Mouse (Mus musculus): ENCODE data around the gene Ttc32.
A peak's percentile ranks its signal among the peaks of the same experiment; 100 is the strongest.

Ttc32 gene

DNA sequence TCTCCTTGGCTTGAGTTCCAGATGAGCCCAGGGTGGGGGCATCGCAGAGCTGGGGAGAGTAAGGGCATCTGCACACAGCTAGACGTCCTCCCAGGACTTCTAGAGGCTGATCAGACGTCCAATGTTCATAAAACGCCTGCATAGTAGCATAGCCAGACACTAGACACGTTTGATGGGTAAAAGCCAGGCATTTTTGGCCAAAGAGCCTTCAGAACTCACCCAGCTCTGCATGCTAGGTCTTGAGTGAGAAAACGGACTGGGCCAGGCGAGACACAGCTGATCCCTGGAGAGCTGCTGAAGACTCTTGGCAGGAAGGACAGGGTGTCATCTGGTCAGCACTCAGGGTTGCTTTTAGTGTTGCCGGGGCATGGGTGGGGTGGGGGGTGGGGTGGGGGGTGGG lies 18.3 kb downstream of the Ttc32 start:
- no peak for DNase-seq

DNA sequence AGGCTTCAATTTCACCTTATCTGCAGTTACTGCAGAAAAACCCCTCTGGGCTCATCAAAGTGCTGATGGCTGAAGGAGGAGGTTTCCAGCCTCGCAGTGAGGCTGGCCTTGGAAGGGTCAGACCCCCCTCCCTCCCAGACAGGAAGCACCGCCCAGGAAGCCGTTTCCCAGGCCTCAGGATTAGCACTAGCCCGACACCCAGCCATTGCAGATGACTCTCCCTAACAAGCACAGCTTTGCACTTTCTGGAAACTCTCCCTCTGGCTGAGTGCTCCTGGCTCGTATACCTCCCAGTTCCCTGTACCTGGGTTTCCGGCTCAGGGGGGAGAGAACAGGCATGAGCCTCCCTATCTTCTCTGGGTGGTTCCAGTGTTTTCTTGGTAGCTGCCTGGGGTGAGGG lies 21.0 kb downstream of the Ttc32 start:
- no peak for DNase-seq

DNA sequence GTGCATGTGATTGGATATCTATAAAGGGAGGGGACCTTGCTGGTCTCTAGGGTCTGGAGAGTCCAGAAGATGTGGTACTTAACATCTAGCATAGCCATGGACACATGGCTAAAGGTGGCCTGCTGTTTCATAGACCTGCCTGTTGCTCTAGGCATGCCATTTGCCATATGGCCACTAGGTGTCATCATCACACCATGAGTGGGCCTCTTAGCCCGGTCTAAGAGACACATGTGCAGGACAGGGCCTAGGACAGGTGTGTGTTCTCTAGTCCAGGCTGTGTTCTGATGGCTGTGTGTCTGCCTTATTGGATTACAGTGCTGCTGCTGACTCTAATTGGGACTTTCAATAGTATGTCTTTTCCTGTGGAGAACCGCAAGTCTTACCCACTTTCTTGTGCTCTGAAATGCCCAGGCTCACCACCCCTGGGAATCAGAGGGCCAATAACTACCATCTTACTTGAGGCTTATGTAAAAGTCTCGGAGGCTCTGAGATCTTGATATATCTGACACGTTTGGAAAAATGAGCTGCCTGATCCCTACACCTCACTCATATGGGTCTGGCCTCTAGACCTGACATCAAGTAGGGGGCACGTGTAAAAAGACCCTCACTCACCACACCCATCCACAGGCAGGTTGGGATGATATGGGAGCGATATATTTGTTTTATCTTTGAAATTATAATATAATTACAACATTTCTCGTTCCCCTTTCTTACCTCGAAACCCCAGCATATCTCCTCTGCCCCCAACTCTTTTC lies 22.5 kb downstream of the Ttc32 start:
- peak; percentile 67 to 89 for DNase-seq

DNA sequence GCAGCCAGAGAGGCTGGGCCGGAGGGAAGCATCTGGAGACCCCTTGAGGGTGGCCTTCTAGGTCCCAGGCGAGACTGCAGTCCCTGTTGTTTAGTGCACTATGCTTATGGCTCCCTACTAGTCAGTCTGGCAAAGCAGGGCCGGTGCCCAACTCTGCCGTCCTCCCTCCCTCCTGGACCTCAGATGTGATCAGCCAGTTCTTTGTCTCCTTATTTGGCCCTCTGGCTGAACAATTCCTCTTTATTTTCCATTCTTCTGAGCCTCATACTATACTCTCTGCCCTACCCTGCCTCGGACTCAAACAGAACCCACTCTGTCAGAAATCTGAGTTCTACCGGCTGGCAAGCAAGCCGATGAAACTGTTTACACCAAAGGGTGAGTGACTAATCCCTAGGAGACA lies 23.5 kb downstream of the Ttc32 start:
- no peak for DNase-seq

DNA sequence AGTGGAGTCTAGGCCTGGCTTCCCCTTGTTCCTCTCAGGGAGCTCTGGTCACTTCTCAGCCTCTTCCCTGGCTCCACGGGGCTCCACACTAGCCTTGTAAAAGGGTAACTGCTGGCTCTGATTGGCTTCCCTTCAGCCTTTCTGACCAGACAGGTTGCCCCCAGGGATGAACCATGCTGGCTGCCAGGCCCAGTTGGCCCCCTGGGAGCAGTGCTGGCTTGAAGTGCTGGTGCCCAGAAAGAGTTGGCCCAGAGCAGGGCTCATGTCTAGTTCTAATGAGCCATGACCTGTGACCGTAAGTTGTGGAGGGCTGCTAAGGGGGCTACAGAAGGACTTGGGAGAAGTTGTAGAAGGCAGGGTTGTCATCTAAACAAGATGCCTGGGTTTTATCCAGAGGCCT lies 24.2 kb downstream of the Ttc32 start:
- DNase-seq, result no peak

DNA sequence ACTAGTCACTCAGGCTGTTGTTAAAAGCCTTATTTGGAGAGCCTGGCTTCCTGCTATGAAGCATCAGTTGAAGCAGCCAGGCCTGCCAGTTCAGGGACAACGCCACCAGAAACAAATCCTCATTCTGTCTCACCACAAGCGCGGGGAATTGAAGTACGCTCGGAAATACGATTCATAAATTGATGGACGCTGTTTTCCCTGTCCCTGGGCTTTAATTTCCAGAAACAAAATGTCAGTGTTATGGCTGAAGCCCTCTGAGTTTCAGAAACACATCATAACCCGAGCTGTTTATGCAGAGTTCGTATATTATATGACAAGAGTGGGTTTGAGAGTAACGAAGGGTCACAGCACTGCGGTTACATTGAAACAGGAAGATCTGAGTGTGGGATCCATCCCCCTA lies 25.5 kb downstream of the Ttc32 start:
- DNase-seq, result no peak

DNA sequence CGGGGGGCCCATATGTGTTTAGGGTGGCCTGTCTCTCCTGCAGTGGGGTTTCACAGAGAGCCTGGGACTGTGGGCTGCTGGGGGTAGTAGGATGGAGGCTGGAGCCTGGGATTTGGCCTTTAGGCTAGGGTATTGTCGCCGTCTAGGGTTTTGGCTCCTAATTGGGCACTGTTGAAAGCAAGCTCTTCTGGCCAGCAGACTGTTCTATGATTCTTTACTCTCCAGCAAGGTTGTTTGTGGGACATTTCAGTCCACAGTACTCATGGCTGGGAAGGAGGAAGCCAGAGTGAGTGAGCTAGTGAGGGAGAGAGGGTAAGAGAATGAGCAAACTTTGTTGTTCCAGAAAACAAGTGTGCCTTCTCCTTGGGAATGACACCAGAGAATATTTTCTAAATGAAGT lies 29.7 kb downstream of the Ttc32 start:
- no peak for DNase-seq

DNA sequence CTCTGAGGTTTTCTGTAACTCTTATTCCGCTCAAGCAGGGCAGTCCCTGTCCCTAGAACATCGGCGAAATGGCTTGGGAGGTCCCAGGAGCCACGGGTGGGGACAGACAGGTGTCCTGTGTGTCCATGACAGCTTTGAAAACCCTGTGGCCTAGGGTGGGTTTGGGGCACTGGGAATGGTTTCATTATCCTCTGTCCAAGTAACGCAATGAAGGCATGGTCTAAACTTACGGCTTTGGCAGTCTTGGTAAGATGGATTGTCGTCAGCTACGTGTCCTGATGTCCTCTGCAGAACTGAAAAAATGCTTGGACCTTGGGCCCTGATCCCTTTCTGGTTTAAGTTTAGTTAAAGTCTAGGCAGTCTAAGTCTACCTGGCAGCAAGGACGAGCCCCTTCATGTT lies 30.2 kb downstream of the Ttc32 start:
- peak in 1 of 2 experiments; percentile 27 for DNase-seq

DNA sequence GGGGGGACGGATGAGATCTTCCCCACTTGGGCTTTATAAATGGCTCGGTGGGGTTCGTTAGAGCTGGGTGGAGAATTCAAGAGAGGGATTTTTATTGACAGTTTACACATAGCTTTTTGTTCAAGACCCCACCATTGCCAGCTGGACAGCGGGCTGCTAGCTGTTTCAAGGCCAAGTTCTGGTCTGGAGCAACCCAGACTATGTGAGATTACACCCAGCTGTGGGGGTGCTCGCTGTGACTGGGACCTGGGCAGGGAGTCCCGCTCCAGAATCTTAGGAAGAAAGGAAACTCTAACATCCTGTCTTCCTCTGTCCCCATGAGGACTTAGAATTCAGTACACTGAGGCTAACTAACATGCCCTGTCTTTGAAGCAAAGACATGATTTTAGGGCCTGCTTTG lies 33.8 kb downstream of the Ttc32 start:
- no peak for DNase-seq

DNA sequence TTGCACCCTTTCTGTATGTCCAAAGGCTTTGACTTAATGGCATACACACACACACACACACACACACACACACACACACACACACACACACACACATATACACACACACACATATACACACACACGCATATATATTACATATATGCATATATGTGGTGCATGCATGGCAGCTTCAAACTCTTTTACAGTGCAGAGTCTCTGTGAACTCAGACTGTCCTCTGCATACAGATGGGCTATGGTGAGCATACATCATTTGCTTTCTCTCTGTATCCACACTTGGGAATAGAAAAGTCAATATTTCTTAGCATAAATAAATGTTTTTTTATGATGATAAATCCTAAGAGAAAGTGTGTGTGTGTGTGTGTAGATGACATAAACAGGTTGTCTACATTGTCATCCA lies 41.3 kb downstream of the Ttc32 start:
- DNase-seq, result no peak

DNA sequence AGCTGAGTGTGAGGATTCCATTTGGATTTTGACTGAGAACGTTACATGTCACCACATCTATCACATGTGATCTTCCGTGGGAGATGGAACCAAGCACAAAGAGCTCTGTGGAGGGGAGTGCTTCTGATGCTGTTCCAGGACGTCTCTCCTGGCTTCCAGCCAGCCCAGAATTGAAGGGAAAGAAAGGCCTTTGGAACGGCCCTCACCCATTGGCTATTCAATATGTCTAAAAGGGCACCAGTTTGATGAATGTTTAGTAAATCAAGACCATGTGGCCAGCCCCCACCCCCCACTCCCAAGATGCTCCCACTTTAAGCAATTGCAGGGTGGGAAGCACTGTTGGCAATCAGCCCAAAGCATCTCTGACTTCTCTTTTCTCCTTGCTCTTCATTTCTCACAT lies 41.7 kb downstream of the Ttc32 start:
- no peak for DNase-seq

DNA sequence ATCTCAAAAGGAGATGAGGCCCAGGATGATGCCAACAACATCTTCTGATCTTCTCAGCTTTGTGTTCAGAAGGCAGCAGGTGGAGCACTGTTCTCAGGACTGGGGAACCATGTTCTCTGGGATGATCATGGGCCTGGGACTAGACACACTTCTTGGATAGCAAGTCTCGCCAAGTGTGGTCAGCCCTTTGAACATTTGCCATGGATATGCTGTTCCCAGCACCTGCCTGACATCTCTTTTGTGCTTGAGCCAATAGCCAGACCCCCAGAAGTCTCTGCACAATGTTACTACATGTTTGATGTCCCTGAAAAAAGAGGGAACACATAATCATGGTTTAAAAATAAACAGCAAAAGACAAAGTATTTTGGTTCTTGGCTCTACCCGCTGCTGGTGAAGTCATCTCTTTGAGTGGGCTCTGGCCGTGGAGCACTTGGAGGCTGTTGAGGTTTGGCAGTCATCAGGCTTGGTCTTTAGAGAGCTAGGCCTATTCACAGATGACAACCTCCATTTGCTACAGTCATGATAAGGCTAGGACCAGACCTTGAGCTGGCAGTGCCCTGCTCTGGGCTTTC lies 47.8 kb downstream of the Ttc32 start:
- DNase-seq, result no peak

DNA sequence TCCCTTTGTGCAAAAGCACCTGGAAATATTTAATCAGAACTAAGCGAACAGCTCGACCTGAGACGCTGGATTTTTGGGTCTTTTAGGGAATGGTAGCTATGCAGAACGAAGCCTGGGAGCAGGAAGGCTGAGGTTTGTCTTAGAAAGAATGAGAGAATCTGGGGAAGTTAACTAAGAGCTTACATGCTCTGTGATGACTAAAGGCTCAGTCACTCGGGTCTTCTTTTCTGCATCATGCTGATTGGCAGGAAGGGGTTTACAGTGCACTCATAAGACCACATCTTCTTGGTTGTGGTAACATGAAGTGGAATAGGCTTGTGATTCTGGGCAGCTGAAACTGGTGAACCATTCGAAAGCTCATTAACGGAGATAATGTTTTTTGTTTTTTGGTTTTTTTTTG lies 60.4 kb downstream of the Ttc32 start:
- DNase-seq, result no peak

All from kidney, adult 8-10 months (tissue).